Mouse (Mus musculus): ENCODE results near the gene Arid5b.

Gene Arid5b

GRCm38 (mm10) chr10:68278632-68279361, at the start of gene Arid5b:
Gene Arid5b, minus strand, starts transcription at chr10:68278740.
- DNase-seq (ENCODE audit: low read depth, low spot score): peak; percentile 73
- H3K27me3 ChIP-seq (ENCODE audit: control insufficient read depth, insufficient read depth, low read length, poor library complexity, severe bottlenecking): no peaks in the 10 kb centered on the region
- H3K36me3 ChIP-seq (ENCODE audit: control insufficient read depth, insufficient read depth, low read length, poor library complexity, severe bottlenecking): no peaks in the 10 kb centered on the region

DNA sequence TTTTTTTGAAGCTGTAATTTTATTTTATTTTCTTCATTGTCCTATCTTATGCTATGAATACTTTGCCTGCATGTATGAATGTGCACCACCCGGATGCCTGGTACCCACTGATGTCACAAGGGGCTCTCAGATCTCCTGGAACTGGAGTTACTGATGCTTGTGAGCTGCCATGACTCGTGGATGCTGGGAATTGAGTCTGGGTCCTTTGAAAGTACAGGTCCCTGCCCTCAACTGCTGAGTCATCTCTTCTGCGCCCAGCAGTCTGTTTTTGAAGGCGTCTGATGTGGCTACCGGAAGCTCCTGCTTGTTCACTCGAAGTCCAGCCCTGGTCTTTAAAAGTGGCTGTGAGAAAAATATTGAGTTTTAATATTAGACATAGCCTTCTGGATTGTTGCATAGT, 46.8 kb upstream of the Arid5b start:
- Histone ChIP-seq H3K27me3 (ENCODE audit: control insufficient read depth, insufficient read depth, low read length, poor library complexity, severe bottlenecking) (no peaks in the 10 kb centered on the region), H3K36me3 (ENCODE audit: control insufficient read depth, insufficient read depth, low read length, poor library complexity, severe bottlenecking) (no peaks in the 10 kb centered on the region)
- no peak for DNase-seq (ENCODE audit: low read depth, low spot score)

GRCm38 (mm10) chr10:68324061-68324460, 45.5 kb upstream of the Arid5b start:
- no peaks in the 10 kb centered on the region for H3K27me3 ChIP-seq (ENCODE audit: control insufficient read depth, insufficient read depth, low read length, poor library complexity, severe bottlenecking)
- H3K36me3 ChIP-seq (ENCODE audit: control insufficient read depth, insufficient read depth, low read length, poor library complexity, severe bottlenecking): no peaks in the 10 kb centered on the region
- DNase-seq (ENCODE audit: low read depth, low spot score): no peak

GRCm38 (mm10) chr10:68323167-68323566, 44.6 kb upstream of the Arid5b start:
- DNase-seq (ENCODE audit: low read depth, low spot score): no peak
- no peaks in the 10 kb centered on the region for H3K27me3 ChIP-seq (ENCODE audit: control insufficient read depth, insufficient read depth, low read length, poor library complexity, severe bottlenecking)

DNA sequence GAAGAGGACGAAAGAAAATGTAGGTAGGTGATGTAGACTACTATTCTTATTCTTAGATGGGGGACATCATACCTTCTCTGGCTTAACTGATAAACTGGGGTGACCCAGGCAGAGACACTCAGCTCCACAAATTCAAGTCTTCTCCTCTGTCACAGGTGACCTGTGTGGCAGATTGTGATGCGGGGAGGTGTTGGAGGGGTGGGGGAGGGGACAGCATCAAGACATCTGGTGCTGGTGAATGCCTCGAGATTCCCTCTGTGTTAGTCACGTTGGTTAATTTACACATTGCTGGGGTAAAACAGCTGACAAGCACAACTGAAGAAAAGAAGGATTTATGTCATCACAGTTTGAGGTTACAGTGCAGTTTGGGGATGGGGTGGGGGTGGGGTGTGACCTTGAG, 42.4 kb upstream of the Arid5b start:
- DNase-seq (ENCODE audit: low read depth, low spot score): no peak
- Histone ChIP-seq H3K27me3 (ENCODE audit: control insufficient read depth, insufficient read depth, low read length, poor library complexity, severe bottlenecking) (no peaks in the 10 kb centered on the region), H3K36me3 (ENCODE audit: control insufficient read depth, insufficient read depth, low read length, poor library complexity, severe bottlenecking) (no peaks in the 10 kb centered on the region)

More at GRCm38 (mm10) chr10:68323167-68323566, 44.6 kb upstream of the Arid5b start:
- H3K36me3 ChIP-seq (ENCODE audit: control insufficient read depth, insufficient read depth, low read length, poor library complexity, severe bottlenecking): no peaks in the 10 kb centered on the region

DNA sequence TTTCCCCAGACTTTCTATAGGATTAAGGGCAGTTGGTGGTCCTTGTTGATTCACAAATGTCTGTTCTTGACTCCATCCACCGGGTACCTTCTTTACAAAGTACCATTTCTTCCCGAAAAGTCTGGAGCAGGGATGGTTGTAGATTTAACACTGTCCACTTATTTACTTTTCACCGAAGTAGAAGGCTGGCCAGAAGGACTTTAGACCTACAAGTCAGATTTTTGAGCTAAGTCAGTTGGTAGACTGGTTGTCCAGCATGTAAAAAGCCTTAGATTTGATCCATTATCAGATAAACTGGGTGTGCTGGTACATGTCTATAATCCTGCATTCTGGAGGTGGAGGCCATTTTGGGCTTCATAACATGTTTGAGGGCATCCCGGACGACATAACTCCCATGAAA, 42.0 kb upstream of the Arid5b start:
- DNase-seq (ENCODE audit: low read depth, low spot score): no peak
- H3K27me3 ChIP-seq (ENCODE audit: control insufficient read depth, insufficient read depth, low read length, poor library complexity, severe bottlenecking): no peaks in the 10 kb centered on the region
- no peaks in the 10 kb centered on the region for H3K36me3 ChIP-seq (ENCODE audit: control insufficient read depth, insufficient read depth, low read length, poor library complexity, severe bottlenecking)

GRCm38 (mm10) chr10:68319438-68319837, 40.9 kb upstream of the Arid5b start:
- no peaks in the 10 kb centered on the region for H3K27me3 ChIP-seq (ENCODE audit: control insufficient read depth, insufficient read depth, low read length, poor library complexity, severe bottlenecking)
- no peak for DNase-seq (ENCODE audit: low read depth, low spot score)
- no peaks in the 10 kb centered on the region for H3K36me3 ChIP-seq (ENCODE audit: control insufficient read depth, insufficient read depth, low read length, poor library complexity, severe bottlenecking)

DNA sequence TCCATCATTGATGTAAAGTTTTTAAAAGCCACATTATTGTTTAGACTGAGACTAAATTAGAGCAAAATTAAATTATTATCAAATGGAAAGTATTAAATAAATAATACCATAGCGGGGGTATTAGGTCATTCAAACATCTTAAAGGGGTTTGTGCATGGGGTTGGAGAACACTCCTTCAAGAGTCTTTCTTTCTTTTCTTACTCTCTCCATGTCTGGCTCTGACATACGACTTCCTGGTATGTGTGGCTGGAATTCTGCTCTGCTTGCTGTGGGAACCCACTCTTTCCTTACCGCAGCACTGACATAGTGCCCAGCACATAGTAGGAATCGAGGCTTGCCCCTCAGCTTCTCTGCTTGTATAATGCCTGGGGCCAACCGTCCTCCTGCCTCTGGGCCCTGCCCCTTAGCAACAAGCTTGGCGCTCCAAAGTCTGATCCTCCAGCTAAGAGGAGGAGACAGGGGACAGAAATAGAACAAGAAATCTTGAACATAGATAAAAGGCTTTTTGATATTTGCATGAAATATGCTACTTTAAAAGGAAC, 40.0 kb upstream of the Arid5b start:
- H3K27me3 ChIP-seq (ENCODE audit: control insufficient read depth, insufficient read depth, low read length, poor library complexity, severe bottlenecking): no peaks in the 10 kb centered on the region
- no peak for DNase-seq (ENCODE audit: low read depth, low spot score)
- no peaks in the 10 kb centered on the region for H3K36me3 ChIP-seq (ENCODE audit: control insufficient read depth, insufficient read depth, low read length, poor library complexity, severe bottlenecking)

- Histone ChIP-seq H3K36me3 (ENCODE audit: control insufficient read depth, insufficient read depth, low read length, poor library complexity, severe bottlenecking) (no peaks in the 10 kb centered on the region), H3K27me3 (ENCODE audit: control insufficient read depth, insufficient read depth, low read length, poor library complexity, severe bottlenecking) (no peaks in the 10 kb centered on the region)
- no peak for DNase-seq (ENCODE audit: low read depth, low spot score)
Measured at GRCm38 (mm10) chr10:68312734-68313133, 34.2 kb upstream of the Arid5b start.

GRCm38 (mm10) chr10:68301013-68301412, 22.5 kb upstream of the Arid5b start:
- no peaks in the 10 kb centered on the region for H3K27me3 ChIP-seq (ENCODE audit: control insufficient read depth, insufficient read depth, low read length, poor library complexity, severe bottlenecking)
- DNase-seq (ENCODE audit: low read depth, low spot score): peak; percentile 54
- no peaks in the 10 kb centered on the region for H3K36me3 ChIP-seq (ENCODE audit: control insufficient read depth, insufficient read depth, low read length, poor library complexity, severe bottlenecking)

- Histone ChIP-seq H3K27me3 (ENCODE audit: control insufficient read depth, insufficient read depth, low read length, poor library complexity, severe bottlenecking) (no peaks in the 10 kb centered on the region; the same call in 1 of the 2 replicates), H3K36me3 (ENCODE audit: control insufficient read depth, insufficient read depth, low read length, poor library complexity, severe bottlenecking) (no peaks in the 10 kb centered on the region)
- no peak for DNase-seq (ENCODE audit: low read depth, low spot score)
Measured at GRCm38 (mm10) chr10:68289465-68289864, 10.9 kb upstream of the Arid5b start.

DNA sequence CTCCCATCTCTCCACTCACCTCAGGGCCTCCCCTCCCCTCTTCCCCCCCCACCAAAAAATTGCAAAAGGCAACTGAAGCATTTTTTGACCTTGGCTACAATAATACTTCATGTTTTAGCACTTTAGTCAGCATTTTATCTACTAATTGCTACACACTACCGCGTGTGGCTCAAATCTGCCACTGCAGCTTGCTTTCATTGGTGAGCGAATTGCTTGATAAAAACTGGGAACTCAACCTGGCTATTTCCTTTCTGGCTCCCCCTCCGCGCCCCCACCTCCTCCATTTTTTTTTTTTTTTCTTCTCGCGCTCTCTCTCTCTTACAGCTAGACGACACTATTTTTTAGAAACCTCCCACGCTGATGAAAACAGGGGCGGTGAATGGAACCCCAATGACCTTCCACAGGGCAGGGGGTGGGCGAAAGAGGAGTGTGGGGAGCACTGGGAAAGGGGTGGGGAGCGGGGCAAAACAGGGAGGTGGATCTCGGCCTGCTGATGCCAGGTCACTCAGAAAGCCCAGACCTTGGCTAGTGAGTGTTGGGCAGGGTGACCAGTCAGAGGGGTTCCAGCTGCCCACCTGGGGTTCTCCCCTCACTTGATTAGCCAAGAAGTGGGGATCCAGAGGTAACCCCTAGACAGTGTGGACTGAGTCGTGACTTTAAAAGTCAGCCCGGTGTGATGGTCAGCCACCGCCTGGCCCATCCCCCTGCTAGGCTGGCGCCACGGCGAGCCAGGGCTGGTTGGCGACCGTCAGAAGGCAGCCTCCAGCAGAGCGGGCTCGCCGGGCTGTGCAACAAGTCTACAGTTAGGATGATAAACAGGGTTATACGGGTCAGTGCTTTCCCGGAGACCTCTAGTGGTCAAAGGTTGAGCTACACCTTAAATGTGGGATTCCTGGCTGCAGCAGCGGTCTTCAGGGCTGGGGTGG, 4.2 kb upstream of the Arid5b start:
- H3K27me3 ChIP-seq (ENCODE audit: control insufficient read depth, insufficient read depth, low read length, poor library complexity, severe bottlenecking): no peaks in the 10 kb centered on the region
- DNase-seq (ENCODE audit: low read depth, low spot score): peak; percentile 91
- no peaks in the 10 kb centered on the region for H3K36me3 ChIP-seq (ENCODE audit: control insufficient read depth, insufficient read depth, low read length, poor library complexity, severe bottlenecking)

- no peaks in the 10 kb centered on the region for H3K27me3 ChIP-seq (ENCODE audit: control insufficient read depth, insufficient read depth, low read length, poor library complexity, severe bottlenecking)
- H3K36me3 ChIP-seq (ENCODE audit: control insufficient read depth, insufficient read depth, low read length, poor library complexity, severe bottlenecking): no peaks in the 10 kb centered on the region
- peak; percentile 43 for DNase-seq (ENCODE audit: low read depth, low spot score)
Measured at GRCm38 (mm10) chr10:68281775-68282106, 3.2 kb upstream of the Arid5b start.

GRCm38 (mm10) chr10:68281076-68281774, 2.7 kb upstream of the Arid5b start:
- Histone ChIP-seq H3K36me3 (ENCODE audit: control insufficient read depth, insufficient read depth, low read length, poor library complexity, severe bottlenecking) (no peaks in the 10 kb centered on the region), H3K27me3 (ENCODE audit: control insufficient read depth, insufficient read depth, low read length, poor library complexity, severe bottlenecking) (no peaks in the 10 kb centered on the region)
- DNase-seq (ENCODE audit: low read depth, low spot score): peak; percentile 18
